Mouse (Mus musculus) lung, embryonic 14.5 days (tissue): ENCODE data around the gene E130218I03Rik. TPM values are rescaled to one million over a fixed set of nuclear protein-coding genes. Genes with fewer than 3 reads are reported as not detected.
"Not testable (repeated sequence)": the region's sequence is repeated elsewhere in the genome, so short reads cannot be mapped to it uniquely, and the experiment has no call there.

ENCODE experiments used
- ATAC-seq: fragments of 200-750 bp; cut with Nextera tagmentation; 2 replicates; pipeline ENCODE4 v1.8.0; 2017; ENCODE audit warnings: mild to moderate bottlenecking, moderate TSS enrichment, moderate library complexity; ENCODE audit not compliant: insufficient read depth
- DNase-seq: peaks from one replicate; pipeline ENCODE4 v3.0.0-alpha.2; 2015
- H3K27ac ChIP-seq: fragments of 300-500 bp; sonication (generic); 2 replicates; pipeline ENCODE4 v1.5.1; 2014; ENCODE audit warnings: low read depth, mild to moderate bottlenecking, moderate library complexity
- H3K27me3 ChIP-seq: fragments of 300-500 bp; sonication (generic); 2 replicates; pipeline ENCODE4 v1.6.1; 2014; ENCODE audit warnings: low read length, control low read depth; ENCODE audit not compliant: insufficient read depth
- H3K36me3 ChIP-seq: fragments of 300-500 bp; sonication (generic); 2 replicates; pipeline ENCODE4 v1.6.1; 2014; ENCODE audit warnings: control low read depth; ENCODE audit not compliant: insufficient read depth
- H3K4me1 ChIP-seq: fragments of 300-500 bp; sonication (generic); 2 replicates; pipeline ENCODE4 v1.6.1; 2014; ENCODE audit warnings: antibody characterized with exemption, control low read depth; ENCODE audit not compliant: insufficient read depth
- H3K4me2 ChIP-seq: fragments of 300-500 bp; sonication (generic); 2 replicates; pipeline ENCODE4 v1.6.1; 2014; ENCODE audit warnings: mild to moderate bottlenecking
- H3K4me3 ChIP-seq: fragments of 300-500 bp; sonication (generic); 2 replicates; pipeline ENCODE4 v1.5.1; 2014; ENCODE audit warnings: low read depth, low read length
- H3K9ac ChIP-seq: fragments of 300-500 bp; sonication (generic); 2 replicates; pipeline ENCODE4 v1.6.1; 2014
- H3K9me3 ChIP-seq: fragments of 300-500 bp; sonication (generic); 2 replicates; pipeline ENCODE4 v1.6.1; 2016; ENCODE audit warnings: low read depth, low read length, control low read depth
- CTCF ChIP-seq: IDR thresholded peaks from 2 replicates; pipeline ENCODE4 v1.5.1; 2016; ENCODE audit warnings: antibody characterized with exemption, low read depth
- WGBS: fragments of 180-500 bp; shearing (Covaris S2); extraction: QIAGEN DNeasy Blood & Tissue Kit; methylation state at CpG from one replicate; pipeline ENCODE4 v1.1.7; 2014; 5-methylcytosine and 5-hydroxymethylcytosine counted together
- polyA plus RNA-seq: library from polyadenylated mRNA; unstranded; fragments of >200 nt; fragmentation: Nextera tagmentation; extraction: Ambion mirVana; gene quantifications from 2 replicates; pipeline ENCODE4 v1.2.1, GENCODE M21; 2014

E130218I03Rik gene
- polyA plus RNA-seq, 1 experiment from 2014 or later, result 0.29 TPM

- no peaks in the 10 kb centered on the region for H3K36me3 ChIP-seq
- no peak for ATAC-seq
- H3K27me3 ChIP-seq, result peaks cover 6% of the 10 kb centered on the region
- 40% methylated on average over 11 of the region's 11 CpGs for WGBS
- H3K4me1 ChIP-seq, result 0 out of 2 replicates have a peak, but pooled peaks cover 4% of the 10 kb centered on the region
- peak; percentile 54 for DNase-seq
- no peaks in the 10 kb centered on the region for H3K9me3 ChIP-seq
- no peak overlapping the region; the same call in 1 of the 2 replicates for H3K4me2 ChIP-seq
- peak overlapping the region; percentile 13; the same call in 1 of the 2 replicates for H3K27ac ChIP-seq
- no peak for TF ChIP-seq CTCF
- no peak overlapping the region for H3K4me3 ChIP-seq
- H3K9ac ChIP-seq, result no peak overlapping the region
These were observed 14.9 kb downstream of the E130218I03Rik start for GRCm38 (mm10) chr4:134258354-134258753.

GRCm38 (mm10) chr4:134263191-134263590 is 19.7 kb downstream of the E130218I03Rik start:
- Histone ChIP-seq H3K9me3 (no peaks in the 10 kb centered on the region), H3K4me1 (no peaks in the 10 kb centered on the region), H3K4me2 (no peak overlapping the region), H3K27me3 (no peaks in the 10 kb centered on the region), H3K9ac (no peak overlapping the region), H3K4me3 (no peak overlapping the region), H3K36me3 (no peaks in the 10 kb centered on the region), H3K27ac (no peak overlapping the region)
- DNase-seq (peak; percentile 74), ATAC-seq (no peak)
- 36% methylated on average over 6 of the region's 6 CpGs for WGBS
- TF ChIP-seq CTCF, result peak; percentile 81

- Histone ChIP-seq H3K9me3 (no peaks in the 10 kb centered on the region), H3K4me3 (no peak overlapping the region), H3K4me2 (no peak overlapping the region), H3K27ac (no peak overlapping the region), H3K9ac (no peak overlapping the region), H3K27me3 (no peaks in the 10 kb centered on the region), H3K36me3 (no peaks in the 10 kb centered on the region), H3K4me1 (no peaks in the 10 kb centered on the region)
- 51% methylated on average over 9 of the region's 9 CpGs for WGBS
- ATAC-seq, result no peak
- no peak for DNase-seq
- no peak for TF ChIP-seq CTCF
These were observed 22.6 kb downstream of the E130218I03Rik start for GRCm38 (mm10) chr4:134265860-134266585.

GRCm38 (mm10) chr4:134268102-134268655 is 24.7 kb downstream of the E130218I03Rik start:
- DNase-seq (peak; percentile 20), ATAC-seq (no peak)
- no peaks in the 10 kb centered on the region for H3K9me3 ChIP-seq
- no peak overlapping the region for H3K27ac ChIP-seq
- no peaks in the 10 kb centered on the region for H3K27me3 ChIP-seq
- peaks cover 6% of the 10 kb centered on the region for H3K4me1 ChIP-seq
- H3K4me3 ChIP-seq, result no peak overlapping the region
- no peaks in the 10 kb centered on the region for H3K36me3 ChIP-seq
- whole genome bisulfite sequencing, result 78% methylated on average over 19 of the region's 19 CpGs
- no peak overlapping the region for H3K4me2 ChIP-seq
- H3K9ac ChIP-seq, result no peak overlapping the region
- TF ChIP-seq CTCF, result no peak

- H3K36me3 ChIP-seq, result not testable (repeated sequence)
These were observed 26.2 kb downstream of the E130218I03Rik start for GRCm38 (mm10) chr4:134269622-134270021.

GRCm38 (mm10) chr4:134271979-134272378 is 28.5 kb downstream of the E130218I03Rik start:
- TF ChIP-seq CTCF, result no peak
- H3K9ac ChIP-seq, result no peak overlapping the region
- H3K27ac ChIP-seq, result no peak overlapping the region
- ATAC-seq (no peak), DNase-seq (no peak)
- H3K4me1 ChIP-seq, result peaks cover 6% of the 10 kb centered on the region
- 75% methylated on average over 7 of the region's 7 CpGs for WGBS
- H3K9me3 ChIP-seq, result no peaks in the 10 kb centered on the region
- H3K4me2 ChIP-seq, result no peak overlapping the region
- peaks cover 16% of the 10 kb centered on the region for H3K36me3 ChIP-seq
- no peak overlapping the region for H3K4me3 ChIP-seq
- no peaks in the 10 kb centered on the region for H3K27me3 ChIP-seq

More at GRCm38 (mm10) chr4:134269622-134270021, 26.2 kb downstream of the E130218I03Rik start:
- not testable (repeated sequence) for ATAC-seq, H3K4me3 ChIP-seq, H3K27me3 ChIP-seq, H3K4me2 ChIP-seq, H3K9me3 ChIP-seq, H3K4me1 ChIP-seq, DNase-seq, H3K9ac ChIP-seq, H3K27ac ChIP-seq
- TF ChIP-seq CTCF, result peak; percentile 43

- H3K27ac ChIP-seq, result peak overlapping the region; percentile 60; the same call in 1 of the 2 replicates
- 14% methylated on average over 13 of the region's 13 CpGs for WGBS
- H3K27me3 ChIP-seq, result no peaks in the 10 kb centered on the region
- no peak overlapping the region for H3K9ac ChIP-seq
- no peaks in the 10 kb centered on the region for H3K9me3 ChIP-seq
- H3K4me2 ChIP-seq, result peak overlapping the region; percentile 58
- DNase-seq (peak; percentile 59), ATAC-seq (no peak)
- peak overlapping the region; percentile 25 for H3K4me3 ChIP-seq
- no peak for TF ChIP-seq CTCF
- H3K4me1 ChIP-seq, result peaks cover 6% of the 10 kb centered on the region
- H3K36me3 ChIP-seq, result peaks cover 25% of the 10 kb centered on the region
These were observed 29.4 kb downstream of the E130218I03Rik start for GRCm38 (mm10) chr4:134272731-134273416.
